Mouse (Mus musculus) forebrain, embryonic 11.5 days (tissue): Measurements from ENCODE around the gene Fam222b. TPM values are rescaled to one million over a fixed set of nuclear protein-coding genes. Genes with fewer than 3 reads are reported as not detected.
A peak's percentile ranks its signal among the peaks of the same experiment; 100 is the strongest.

Source experiments
- ATAC-seq: fragments of 200-750 bp; cut with Nextera tagmentation; replicated peaks from 2 replicates; pipeline ENCODE4 v1.8.0; 2017; ENCODE audit warnings: moderate TSS enrichment; ENCODE audit not compliant: low FRiP score
- DNase-seq: peaks from one replicate; pipeline ENCODE4 v3.0.0-alpha.2; 2017; ENCODE audit warnings: low spot score
- H3K27ac ChIP-seq: fragments of 300-500 bp; sonication (generic); 2 replicates; pipeline ENCODE4 v1.5.1; 2014; ENCODE audit warnings: low read depth, low read length
- H3K27me3 ChIP-seq: fragments of 300-500 bp; sonication (generic); 2 replicates; pipeline ENCODE4 v1.6.1; 2014; ENCODE audit warnings: mild to moderate bottlenecking, low read length, mixed read lengths; ENCODE audit not compliant: control insufficient read depth, insufficient read depth
- H3K36me3 ChIP-seq: fragments of 300-500 bp; sonication (generic); 2 replicates; pipeline ENCODE4 v1.6.1; 2014; ENCODE audit warnings: mild to moderate bottlenecking, low read length, moderate library complexity, mixed read lengths; ENCODE audit not compliant: control insufficient read depth, insufficient read depth
- H3K4me1 ChIP-seq: fragments of 300-500 bp; sonication (generic); replicated peaks from 2 replicates; pipeline ENCODE4 v1.6.1; 2014; ENCODE audit warnings: low read length, mixed read lengths; ENCODE audit not compliant: control insufficient read depth, insufficient read depth
- H3K4me2 ChIP-seq: fragments of 300-500 bp; sonication (generic); 2 replicates; pipeline ENCODE4 v1.6.1; 2014; ENCODE audit warnings: low read depth, mild to moderate bottlenecking, low read length, moderate library complexity, mixed read lengths; ENCODE audit not compliant: severe bottlenecking
- H3K4me3 ChIP-seq: fragments of 300-500 bp; sonication (generic); 2 replicates; pipeline ENCODE4 v1.5.1; 2014; ENCODE audit warnings: low read depth, low read length
- H3K9ac ChIP-seq: fragments of 300-500 bp; sonication (generic); 2 replicates; pipeline ENCODE4 v1.6.1; 2014; ENCODE audit warnings: low read length
- H3K9me3 ChIP-seq: fragments of 300-500 bp; sonication (generic); 2 replicates; pipeline ENCODE4 v1.6.1; 2016; ENCODE audit warnings: low read length, mixed read lengths; ENCODE audit not compliant: control insufficient read depth
- WGBS: fragments of 180-500 bp; shearing (Covaris S2); extraction: QIAGEN DNeasy Blood & Tissue Kit; methylation state at CpG from one replicate; pipeline ENCODE4 v1.1.7; 2014; 5-methylcytosine and 5-hydroxymethylcytosine counted together
- polyA plus RNA-seq: library from polyadenylated mRNA; unstranded; fragments of >200 nt; fragmentation: Nextera tagmentation; extraction: Ambion mirVana; gene quantifications from 2 replicates; pipeline ENCODE4 v1.2.1, GENCODE M21; 2014

Gene Fam222b
- polyA plus RNA-seq, 1 experiment from 2014 or later: 31.3 TPM

DNA sequence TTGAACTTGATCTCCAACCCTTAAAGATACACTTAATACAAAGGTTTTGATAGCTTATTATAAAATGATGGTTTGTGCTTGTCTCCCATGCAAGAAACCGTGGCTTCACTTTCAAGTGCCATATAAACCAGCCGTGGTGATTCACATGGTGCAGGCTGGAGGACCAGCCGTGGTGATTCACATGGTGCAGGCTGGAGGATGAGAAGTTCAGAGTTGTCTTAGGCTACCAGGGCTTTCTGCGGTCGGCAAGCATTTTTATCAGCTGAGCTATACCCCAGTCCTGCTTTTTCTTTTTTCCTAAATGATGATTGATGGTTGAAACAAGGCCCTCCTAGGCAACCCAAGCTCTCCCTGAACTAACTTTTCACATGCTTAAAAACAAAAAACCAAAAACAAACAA, 7.7 kb downstream of the Fam222b start:
- Histone ChIP-seq H3K4me1 (no peaks in the 10 kb centered on the region), H3K36me3 (no peaks in the 10 kb centered on the region), H3K4me2 (no peak overlapping the region), H3K27me3 (no peaks in the 10 kb centered on the region), H3K4me3 (no peak overlapping the region), H3K27ac (no peak overlapping the region), H3K9me3 (no peaks in the 10 kb centered on the region), H3K9ac (no peak overlapping the region)
- no peak for ATAC-seq
- DNase-seq: no peak
- 95% methylated on average over 5 of the region's 5 CpGs for WGBS

DNA sequence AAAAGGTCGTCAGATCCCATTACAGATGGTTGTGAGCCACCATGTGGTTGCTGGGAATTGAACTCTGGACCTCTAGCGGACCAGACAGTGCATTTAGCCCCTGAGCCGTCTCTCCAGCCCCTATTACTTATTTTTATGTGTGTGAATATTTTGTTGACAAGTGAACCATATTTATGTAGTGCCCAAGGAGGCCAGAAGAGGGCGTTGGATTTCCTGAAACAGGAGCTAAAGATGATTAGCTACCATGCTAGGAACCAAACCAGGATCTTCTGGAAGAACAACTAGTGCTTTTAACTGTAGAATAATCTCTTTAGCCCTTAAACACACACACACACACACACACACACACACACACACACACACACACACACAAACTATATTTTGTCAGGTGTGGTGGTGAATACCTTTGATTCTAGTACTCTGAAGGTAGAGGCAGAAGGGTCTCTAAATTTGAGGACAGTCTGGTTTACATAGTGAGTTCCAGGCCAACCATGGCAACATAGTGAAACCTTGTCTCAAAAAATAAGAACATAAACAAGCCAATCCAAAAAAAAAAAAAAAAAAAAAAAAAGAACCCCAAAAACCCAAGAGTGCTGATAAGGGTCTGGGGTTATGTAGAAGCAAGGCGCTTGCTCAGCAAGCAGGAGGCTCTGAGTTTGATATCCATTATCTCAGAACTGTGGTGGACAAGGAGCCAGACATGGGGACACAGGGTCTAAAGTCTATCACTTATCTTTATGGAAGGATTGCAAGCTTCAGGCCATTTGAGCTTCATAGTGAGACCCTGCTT, 8.7 kb downstream of the Fam222b start:
- DNase-seq (no peak), ATAC-seq (no peak)
- no peak overlapping the region for H3K4me3 ChIP-seq
- H3K4me2 ChIP-seq: no peak overlapping the region
- 65% methylated on average over 5 of the region's 5 CpGs for WGBS
- no peaks in the 10 kb centered on the region for H3K4me1 ChIP-seq
- H3K27me3 ChIP-seq: no peaks in the 10 kb centered on the region
- no peaks in the 10 kb centered on the region; the same call in 1 of the 2 replicates for H3K36me3 ChIP-seq
- no peak overlapping the region for H3K9ac ChIP-seq
- no peak overlapping the region for H3K27ac ChIP-seq
- H3K9me3 ChIP-seq: no peaks in the 10 kb centered on the region

GRCm38 (mm10) chr11:78104501-78104900, 10.0 kb downstream of the Fam222b start:
- Histone ChIP-seq H3K9ac (no peak overlapping the region), H3K36me3 (no peaks in the 10 kb centered on the region; the same call in 1 of the 2 replicates), H3K4me1 (no peaks in the 10 kb centered on the region), H3K4me2 (no peak overlapping the region), H3K27me3 (no peaks in the 10 kb centered on the region), H3K9me3 (no peaks in the 10 kb centered on the region), H3K4me3 (no peak overlapping the region), H3K27ac (no peak overlapping the region)
- no peak for DNase-seq
- ATAC-seq: no peak
- WGBS: 90% methylated on average over 5 of the region's 5 CpGs

GRCm38 (mm10) chr11:78113616-78114015, 19.2 kb downstream of the Fam222b start:
- no peak overlapping the region for H3K9ac ChIP-seq
- no peak overlapping the region for H3K27ac ChIP-seq
- no peak overlapping the region for H3K4me2 ChIP-seq
- no peaks in the 10 kb centered on the region for H3K9me3 ChIP-seq
- H3K36me3 ChIP-seq: no peaks in the 10 kb centered on the region
- DNase-seq (no peak), ATAC-seq (no peak)
- H3K27me3 ChIP-seq: no peaks in the 10 kb centered on the region
- WGBS: 74% methylated on average over 2 of the region's 2 CpGs
- H3K4me3 ChIP-seq: no peak overlapping the region
- H3K4me1 ChIP-seq: peaks cover 13% of the 10 kb centered on the region; the same call in 1 of the 2 replicates

DNA sequence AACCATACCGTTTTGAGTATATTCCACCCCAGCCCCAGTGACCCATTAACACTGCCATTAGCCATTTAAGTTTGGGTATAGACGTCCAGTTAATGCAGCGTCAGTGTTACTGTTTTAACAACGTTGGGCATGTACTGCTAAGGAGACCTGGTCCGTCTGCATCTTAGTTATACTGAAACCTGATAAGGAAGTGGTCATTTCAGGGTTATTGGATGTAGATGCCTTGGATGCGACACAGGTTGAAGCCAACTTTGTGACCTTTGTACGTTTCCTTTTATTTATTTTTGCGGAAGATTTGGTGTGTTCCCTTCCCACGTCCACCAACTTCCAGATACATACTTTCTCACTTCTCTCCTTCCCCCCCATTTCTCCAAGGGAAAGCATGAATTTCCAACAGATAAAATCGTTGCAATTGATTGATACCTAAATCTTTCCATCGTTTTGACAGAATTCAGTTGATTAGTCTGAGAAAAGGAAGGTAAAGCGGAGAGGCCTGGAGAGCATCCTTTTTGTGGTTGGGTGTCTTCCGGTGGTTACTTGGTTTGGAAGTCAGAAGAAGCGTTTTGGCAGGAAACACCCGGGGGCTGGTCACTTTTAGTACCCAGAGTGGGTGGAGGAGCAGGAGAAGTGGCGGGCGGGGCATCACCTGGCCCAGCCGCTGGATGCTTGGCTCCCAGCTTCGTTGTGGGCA, 20.4 kb downstream of the Fam222b start:
- no peak for ATAC-seq
- Histone ChIP-seq H3K4me1 (peaks cover 13% of the 10 kb centered on the region; the same call in 1 of the 2 replicates), H3K4me2 (peak overlapping the region; percentile 73), H3K27me3 (no peaks in the 10 kb centered on the region), H3K27ac (peak overlapping the region; percentile 81), H3K9ac (peak overlapping the region; percentile 89), H3K9me3 (no peaks in the 10 kb centered on the region), H3K4me3 (peak overlapping the region; percentile 62), H3K36me3 (no peaks in the 10 kb centered on the region)
- DNase-seq: no peak
- 13% methylated on average over 19 of the region's 19 CpGs for WGBS

DNA sequence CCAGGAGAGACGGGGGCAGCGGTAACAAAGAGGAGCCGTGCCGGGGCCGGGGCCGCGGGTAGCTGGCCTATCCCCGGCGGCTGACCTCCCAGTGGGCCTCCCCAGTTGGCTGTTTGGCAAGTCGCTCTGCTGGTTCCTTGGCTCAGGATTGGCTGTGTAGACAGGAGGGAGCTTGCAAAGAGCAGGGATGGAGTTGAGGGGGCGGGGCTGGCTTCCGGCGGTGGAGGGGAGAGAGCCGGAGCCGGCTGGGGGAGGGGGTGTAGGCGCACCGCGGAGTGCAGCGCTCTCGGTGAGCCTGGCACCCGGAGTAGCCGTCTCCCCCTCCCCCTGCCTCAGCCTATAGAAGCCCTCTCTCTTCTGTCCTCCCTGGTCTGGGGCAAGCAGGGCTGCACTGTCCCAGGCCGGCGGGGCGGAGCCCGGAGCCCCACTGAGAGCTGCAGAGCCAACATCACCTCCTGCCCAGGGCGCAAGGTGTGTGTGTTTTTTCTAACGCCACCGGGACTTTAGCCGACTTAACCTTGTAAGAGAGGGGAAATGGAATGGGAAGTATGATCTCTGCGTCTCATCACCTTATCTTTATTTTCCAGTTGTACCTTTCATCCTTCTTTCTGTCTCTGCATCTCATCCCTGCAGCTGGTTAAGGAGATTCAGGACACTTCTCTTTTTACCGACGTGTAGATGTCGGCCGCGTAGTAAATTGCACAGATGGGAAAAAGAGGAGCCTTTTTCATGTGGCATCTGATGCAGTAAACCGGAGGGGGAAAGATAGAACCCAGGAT, 21.1 kb downstream of the Fam222b start:
- Histone ChIP-seq H3K4me3 (peak overlapping the region; percentile 62), H3K4me2 (peak overlapping the region; percentile 73), H3K27ac (peak overlapping the region; percentile 86), H3K9me3 (no peaks in the 10 kb centered on the region), H3K9ac (peak overlapping the region; percentile 89), H3K4me1 (peaks cover 13% of the 10 kb centered on the region; the same call in 1 of the 2 replicates), H3K36me3 (no peaks in the 10 kb centered on the region), H3K27me3 (no peaks in the 10 kb centered on the region)
- ATAC-seq: peak; percentile 100
- under 1% methylated on average over 36 of the region's 37 CpGs for WGBS
- peak; percentile 99 for DNase-seq

GRCm38 (mm10) chr11:78116146-78116410, 21.6 kb downstream of the Fam222b start:
- Histone ChIP-seq H3K27ac (peak overlapping the region; percentile 86), H3K9me3 (no peaks in the 10 kb centered on the region), H3K27me3 (no peaks in the 10 kb centered on the region), H3K4me2 (peak overlapping the region; percentile 73), H3K4me1 (peaks cover 13% of the 10 kb centered on the region; the same call in 1 of the 2 replicates), H3K4me3 (peak overlapping the region; percentile 62), H3K36me3 (no peaks in the 10 kb centered on the region), H3K9ac (peak overlapping the region; percentile 89)
- DNase-seq (no peak), ATAC-seq (no peak)
- WGBS: 9% methylated on average over 5 of the region's 5 CpGs

- ATAC-seq (no peak), DNase-seq (no peak)
- no peak overlapping the region for H3K9ac ChIP-seq
Measured at GRCm38 (mm10) chr11:78118467-78118866, 24.0 kb downstream of the Fam222b start.

More at GRCm38 (mm10) chr11:78118467-78118866, 24.0 kb downstream of the Fam222b start:
- Histone ChIP-seq H3K36me3 (no peaks in the 10 kb centered on the region), H3K4me3 (no peak overlapping the region), H3K4me1 (peaks cover 11% of the 10 kb centered on the region; the same call in 1 of the 2 replicates), H3K4me2 (no peak overlapping the region), H3K27me3 (no peaks in the 10 kb centered on the region), H3K27ac (no peak overlapping the region), H3K9me3 (no peaks in the 10 kb centered on the region)
